Mouse (Mus musculus): ENCODE measurements around the gene Spaca3.
A peak's percentile ranks its signal among the peaks of the same experiment; 100 is the strongest.

Spaca3 gene

GRCm38 (mm10) chr11:80872509-80873474, 14.6 kb downstream of the Spaca3 start:
- DNase-seq = peak; percentile 57

- peak; percentile 77 for DNase-seq
Measured at GRCm38 (mm10) chr11:80877131-80877651, 19.0 kb downstream of the Spaca3 start.

GRCm38 (mm10) chr11:80878026-80878425, 19.9 kb downstream of the Spaca3 start:
- no peak for DNase-seq

- DNase-seq = no peak
Measured at GRCm38 (mm10) chr11:80882229-80882810, 24.2 kb downstream of the Spaca3 start.

- peak; percentile 38 for DNase-seq
Measured at GRCm38 (mm10) chr11:80884521-80885231, 26.5 kb downstream of the Spaca3 start.

GRCm38 (mm10) chr11:80886365-80886764, 28.2 kb downstream of the Spaca3 start:
- DNase-seq = no peak

GRCm38 (mm10) chr11:80887021-80887420, 28.9 kb downstream of the Spaca3 start:
- DNase-seq = peak; percentile 38

GRCm38 (mm10) chr11:80889336-80890063, 31.3 kb downstream of the Spaca3 start:
- DNase-seq = no peak

GRCm38 (mm10) chr11:80895853-80896252, 37.7 kb downstream of the Spaca3 start:
- DNase-seq = no peak

GRCm38 (mm10) chr11:80900555-80900954, 42.4 kb downstream of the Spaca3 start:
- DNase-seq = no peak

GRCm38 (mm10) chr11:80902664-80903063, 44.5 kb downstream of the Spaca3 start:
- no peak for DNase-seq

- DNase-seq = no peak
Measured at GRCm38 (mm10) chr11:80903426-80903825, 45.3 kb downstream of the Spaca3 start.

- DNase-seq = no peak
Measured at GRCm38 (mm10) chr11:80904559-80904958, 46.4 kb downstream of the Spaca3 start.

- peak; percentile 54 for DNase-seq
Measured at GRCm38 (mm10) chr11:80906456-80906855, 48.3 kb downstream of the Spaca3 start.

GRCm38 (mm10) chr11:80907820-80908219, 49.7 kb downstream of the Spaca3 start:
- DNase-seq = no peak

GRCm38 (mm10) chr11:80912721-80913120, 54.6 kb downstream of the Spaca3 start:
- DNase-seq = no peak

GRCm38 (mm10) chr11:80913408-80914024, 55.4 kb downstream of the Spaca3 start:
- no peak for DNase-seq

Data from cerebellum, adult 11 months (tissue).